Comparison of ENCODE assay signal across 20 mouse cellular contexts in genomic region chr7:129872208-129872790, GRCm38 (mm10).
DNase-seq lines count a peak whose midpoint lies in the region; ATAC-seq lines count a peak whose summit lies in the region.
"Had no signal": no experiment of that assay in that cellular context is flagged by ENCODE, and none has a peak within 500 bp of the region (broad histone marks: within the 10 kb centered on the region; RNA-seq: fewer than 3 reads in every experiment).

No protein-coding gene starts in this region.

- H3K36me3 ChIP-seq in limb, embryonic 11.5 days (ENCODE audit: control insufficient read depth, insufficient read depth, low read length), result no peaks in the 10 kb centered on the region
- no peaks in the 10 kb centered on the region for H3K36me3 ChIP-seq in limb, embryonic 10.5 days
- no peaks in the 10 kb centered on the region for H3K36me3 ChIP-seq in embryonic facial prominence, embryonic 13.5 days
- H3K36me3 ChIP-seq in limb, embryonic 13.5 days, result no peaks in the 10 kb centered on the region
- no peaks in the 10 kb centered on the region for H3K36me3 ChIP-seq in midbrain, embryonic 14.5 days (ENCODE audit: control insufficient read depth, insufficient read depth, low read length)
- H3K36me3 ChIP-seq: forebrain, embryonic 12.5 days; heart, embryonic 10.5 days; hindbrain, embryonic 12.5 days had no signal

- no peaks in the 10 kb centered on the region for H3K9me3 ChIP-seq in limb, embryonic 11.5 days (ENCODE audit: control insufficient read depth, low read length)
- no peaks in the 10 kb centered on the region for H3K9me3 ChIP-seq in limb, embryonic 10.5 days (replicated peaks)
- no peaks in the 10 kb centered on the region for H3K9me3 ChIP-seq in embryonic facial prominence, embryonic 13.5 days
- H3K9me3 ChIP-seq in limb, embryonic 13.5 days, result no peaks in the 10 kb centered on the region
- H3K9me3 ChIP-seq in midbrain, embryonic 14.5 days (ENCODE audit: control insufficient read depth, low read length), result no peaks in the 10 kb centered on the region
- H3K9me3 ChIP-seq: forebrain, embryonic 12.5 days; heart, embryonic 10.5 days; hindbrain, embryonic 12.5 days had no signal

- no peak overlapping the region for H3K4me2 ChIP-seq in limb, embryonic 11.5 days (ENCODE audit: low read depth, severe bottlenecking)
- no peak overlapping the region for H3K4me2 ChIP-seq in embryonic facial prominence, embryonic 13.5 days
- 0 out of 2 replicates have a peak overlapping the region, but pooled peaks have one; percentile 9 for H3K4me2 ChIP-seq in limb, embryonic 13.5 days (replicated peaks)
- no peak overlapping the region for H3K4me2 ChIP-seq in midbrain, embryonic 14.5 days (ENCODE audit: low read length)
- H3K4me2 ChIP-seq: forebrain, embryonic 12.5 days; hindbrain, embryonic 12.5 days had no signal

- no peak overlapping the region for H3K9ac ChIP-seq in limb, embryonic 11.5 days (ENCODE audit: low read length)
- no peak overlapping the region for H3K9ac ChIP-seq in embryonic facial prominence, embryonic 13.5 days
- no peak overlapping the region for H3K9ac ChIP-seq in limb, embryonic 13.5 days
- H3K9ac ChIP-seq in midbrain, embryonic 14.5 days (replicated peaks; ENCODE audit: low read length), result no peak overlapping the region
- H3K9ac ChIP-seq: forebrain, embryonic 12.5 days; forebrain, postnatal 0 days; hindbrain, embryonic 12.5 days had no signal

- no peak for ATAC-seq in limb, embryonic 11.5 days (ENCODE audit: insufficient number of reproducible peaks, low FRiP score, low TSS enrichment, low read depth)
- ATAC-seq in embryonic facial prominence, embryonic 13.5 days (ENCODE audit: insufficient number of reproducible peaks, insufficient read depth, low FRiP score, low TSS enrichment, low read depth), result no peak
- peak; percentile 65 for ATAC-seq in limb, embryonic 13.5 days (ENCODE audit: low FRiP score, low read depth)
- ATAC-seq in frontal cortex, adult (ENCODE audit: low TSS enrichment), result no peak
- ATAC-seq in midbrain, embryonic 14.5 days (ENCODE audit: low FRiP score, low TSS enrichment), result no peak
- ATAC-seq: forebrain, postnatal 0 days; hindbrain, embryonic 16.5 days had no signal

- no peak for DNase-seq in limb, embryonic 11.5 days (ENCODE audit: low spot score)
- no peak for DNase-seq in limb, embryonic 10.5 days (ENCODE audit: low spot score)
- no peak for DNase-seq in midbrain, embryonic 14.5 days
- no peak for DNase-seq in adrenal gland, postnatal 36 days
- DNase-seq: adrenal gland, adult 2 months; cerebellum, adult 11 months; cerebellum, adult 9-10 months; cerebellum, postnatal 25 days; forebrain, postnatal 0 days; heart, adult 18-20 months; heart, postnatal 10 days; heart, postnatal 4 days; kidney, adult 11 months had no signal

- H3K27ac ChIP-seq in limb, embryonic 11.5 days (replicated peaks; ENCODE audit: low read depth, low read length), result 0 out of 2 replicates have a peak overlapping the region, but pooled peaks have one; percentile 0
- no peak overlapping the region for H3K27ac ChIP-seq in limb, embryonic 10.5 days
- peak overlapping the region; percentile 0; the same call in 1 of the 2 replicates for H3K27ac ChIP-seq in embryonic facial prominence, embryonic 13.5 days
- peak overlapping the region; percentile 76 for H3K27ac ChIP-seq in limb, embryonic 13.5 days
- no peak overlapping the region for H3K27ac ChIP-seq in midbrain, embryonic 14.5 days (replicated peaks; ENCODE audit: low read depth, low read length)
- H3K27ac ChIP-seq: forebrain, embryonic 12.5 days; heart, embryonic 10.5 days; hindbrain, embryonic 12.5 days had no signal

- H3K4me3 ChIP-seq in limb, embryonic 11.5 days (ENCODE audit: low read depth, low read length), result no peak overlapping the region
- no peak overlapping the region for H3K4me3 ChIP-seq in limb, embryonic 10.5 days
- no peak overlapping the region for H3K4me3 ChIP-seq in embryonic facial prominence, embryonic 13.5 days
- no peak overlapping the region for H3K4me3 ChIP-seq in limb, embryonic 13.5 days
- H3K4me3 ChIP-seq in midbrain, embryonic 14.5 days (replicated peaks; ENCODE audit: low read depth, low read length), result no peak overlapping the region
- H3K4me3 ChIP-seq: forebrain, embryonic 12.5 days; heart, embryonic 10.5 days; hindbrain, embryonic 12.5 days had no signal

- H3K4me1 ChIP-seq in limb, embryonic 11.5 days (ENCODE audit: control insufficient read depth, insufficient read depth, low read length), result peaks cover 9% of the 10 kb centered on the region
- H3K4me1 ChIP-seq in limb, embryonic 10.5 days, result peaks cover 35% of the 10 kb centered on the region
- H3K4me1 ChIP-seq in embryonic facial prominence, embryonic 13.5 days, result peaks cover 14% of the 10 kb centered on the region
- peaks cover 40% of the 10 kb centered on the region for H3K4me1 ChIP-seq in limb, embryonic 13.5 days
- H3K4me1 ChIP-seq in midbrain, embryonic 14.5 days (ENCODE audit: control insufficient read depth, insufficient read depth, low read length), result no peaks in the 10 kb centered on the region

- H3K27me3 ChIP-seq in limb, embryonic 11.5 days (ENCODE audit: control insufficient read depth, insufficient read depth, low read length), result no peaks in the 10 kb centered on the region
- H3K27me3 ChIP-seq in limb, embryonic 10.5 days (ENCODE audit: low read depth, poor library complexity, severe bottlenecking), result no peaks in the 10 kb centered on the region
- H3K27me3 ChIP-seq in embryonic facial prominence, embryonic 13.5 days, result no peaks in the 10 kb centered on the region
- H3K27me3 ChIP-seq in limb, embryonic 13.5 days, result peaks cover 3% of the 10 kb centered on the region; the same call in 1 of the 2 replicates
- no peaks in the 10 kb centered on the region for H3K27me3 ChIP-seq in midbrain, embryonic 14.5 days (ENCODE audit: control insufficient read depth, insufficient read depth, low read length)
- H3K27me3 ChIP-seq: forebrain, embryonic 12.5 days; hindbrain, embryonic 12.5 days had no signal

- 53% methylated on average over 11 of the region's 11 CpGs for WGBS in limb, embryonic 11.5 days
- 69% methylated on average over 11 of the region's 11 CpGs for WGBS in limb, embryonic 10.5 days
- WGBS in embryonic facial prominence, embryonic 13.5 days, result 39% methylated on average over 11 of the region's 11 CpGs
- 47% methylated on average over 11 of the region's 11 CpGs for WGBS in limb, embryonic 13.5 days
- 76% methylated on average over 11 of the region's 11 CpGs for WGBS in midbrain, embryonic 14.5 days

Comparison
In these comparisons a context has a peak if more than half of its experiments do, and no peak if none do; other contexts are left out.
1. H3K27ac ChIP-seq: peak in limb, embryonic 11.5 days (single experiment), embryonic facial prominence, embryonic 13.5 days (single experiment) and limb, embryonic 13.5 days (single experiment); none in limb, embryonic 10.5 days (single experiment) and midbrain, embryonic 14.5 days (single experiment).